ENCODE assay signal across 8 mouse cellular contexts in the genomic region with DNA sequence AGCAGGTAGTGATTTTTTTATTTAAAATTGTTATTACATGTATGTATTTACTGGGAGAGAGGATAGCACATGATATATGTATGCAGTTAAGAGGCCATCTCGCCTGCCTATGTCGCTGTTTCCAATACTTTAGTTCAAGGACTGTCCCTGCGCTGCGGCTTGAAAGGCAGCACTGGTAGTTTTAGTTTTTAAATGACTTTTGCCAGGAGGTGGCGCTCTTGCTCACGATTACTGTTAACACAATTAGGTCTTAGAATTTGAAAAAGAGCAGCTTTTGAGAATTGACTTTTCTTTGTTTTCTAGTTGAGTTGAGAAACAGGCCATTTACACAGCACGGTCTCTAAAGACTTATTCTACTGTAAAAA.
A peak's percentile ranks its signal among the peaks of the same experiment; 100 is the strongest.
DNase-seq lines count a peak whose midpoint lies in the region; ATAC-seq and TF ChIP-seq lines count a peak whose summit lies in the region.

No protein-coding gene starts in this region.

- no peaks in the 10 kb centered on the region; the same call in 1 of the 2 replicates for H3K4me1 ChIP-seq in lung, adult 2 months (ENCODE audit: control insufficient read depth, insufficient read depth, low read length)

- ATAC-seq in Patski = no peak

- no peak overlapping the region for H3K4me3 ChIP-seq in lung, adult 2 months (replicated peaks; ENCODE audit: extremely low read depth, low read depth, low read length)

- in situ Hi-C loops in Patski (cut with MboI; ENCODE audit: low pct_unique_long_range_greater_than_20kb) = loop anchor here (25.0 kb wide), 1 partner anchor 1011 kb away; no protein-coding TSS in a partner anchor

- peak; percentile 69 for TF ChIP-seq CTCF in Patski (IDR thresholded peaks at IDR 0.05)
- peak; percentile 41; the same call in 1 of the 2 replicates for TF ChIP-seq CTCF in lung, adult 2 months (IDR thresholded peaks at IDR 0.05; ENCODE audit: insufficient read depth, low read length)

- POLR2A ChIA-PET in Patski (lab: Charles Lee) = no interaction called here

- TF ChIP-seq POLR2A in lung, adult 2 months (IDR thresholded peaks at IDR 0.05; ENCODE audit: borderline replicate concordance, extremely low read depth, low read depth, low read length) = no peak

- DNase-seq in Patski (ENCODE audit: low read depth, low spot score) = no peak
- DNase-seq in cerebellum, adult 8-10 months = peak; percentile 79
- peak; percentile 81 for DNase-seq in forelimb bud, embryonic 11.5 days (ENCODE audit: low read depth, low spot score)
- DNase-seq in heart, postnatal 4 days = peak; percentile 90
- peak; percentile 71 to 93 for DNase-seq in layer of hippocampus, adult 18-20 months (ENCODE audit: low spot score in 2 of 2)
- DNase-seq in lung, adult 2 months = peak; percentile 69
- peak; percentile 77 for DNase-seq in ovary, postnatal 14 days (ENCODE audit: low spot score)
- peak; percentile 66 for DNase-seq in thymus, postnatal 25 days

- 2% methylated on average over 7 of the region's 7 CpGs for WGBS in lung, adult 2 months

- H3K27me3 ChIP-seq in Patski = peaks cover 14% of the 10 kb centered on the region

- CTCF ChIA-PET in Patski (lab: Charles Lee) = interaction anchor here (0.7 to 1.7 kb wide), 3 partner anchors 10 to 177 kb away, joined by 3 to 4 read pairs (median 3); no protein-coding TSS in a partner anchor
